Mouse (Mus musculus) effector memory CD4-positive, alpha-beta T cell, adult 5 months (primary cell): Measurements from ENCODE around the gene Slc22a20. TPM values are rescaled to one million over a fixed set of nuclear protein-coding genes. Genes with fewer than 3 reads are reported as not detected.

Experiments
- polyA plus RNA-seq: library from polyadenylated mRNA; unstranded; fragments of 100-300 nt; shearing (Covaris generic); gene quantifications from one replicate; pipeline ENCODE4 v1.2.1, GENCODE M21; 2017

The Slc22a20 gene
- not detected for polyA plus RNA-seq

DNA sequence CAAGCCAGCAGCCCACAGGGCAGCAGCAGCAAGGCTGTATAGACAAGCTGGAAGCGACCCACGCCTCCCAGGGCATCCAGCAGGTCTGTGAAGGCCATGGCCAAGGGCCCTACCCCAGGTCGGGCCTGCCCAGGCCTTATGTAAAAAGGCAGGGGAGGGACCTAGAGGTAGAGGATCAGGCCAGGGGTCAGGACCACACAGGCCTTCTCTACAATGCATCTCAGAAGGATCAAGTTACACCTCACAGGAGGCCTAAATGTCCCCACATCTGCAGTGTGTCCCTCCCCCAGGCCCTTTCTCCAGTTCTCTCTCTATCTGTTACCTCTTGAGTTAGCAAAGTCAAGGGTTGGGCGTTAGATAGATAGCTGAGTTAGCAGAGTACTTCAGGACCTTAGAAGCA, at the start of gene Slc22a20:
TSS of gene Slc22a20 (minus strand) at position 101 of the 400 bp plus-strand sequence.

DNA sequence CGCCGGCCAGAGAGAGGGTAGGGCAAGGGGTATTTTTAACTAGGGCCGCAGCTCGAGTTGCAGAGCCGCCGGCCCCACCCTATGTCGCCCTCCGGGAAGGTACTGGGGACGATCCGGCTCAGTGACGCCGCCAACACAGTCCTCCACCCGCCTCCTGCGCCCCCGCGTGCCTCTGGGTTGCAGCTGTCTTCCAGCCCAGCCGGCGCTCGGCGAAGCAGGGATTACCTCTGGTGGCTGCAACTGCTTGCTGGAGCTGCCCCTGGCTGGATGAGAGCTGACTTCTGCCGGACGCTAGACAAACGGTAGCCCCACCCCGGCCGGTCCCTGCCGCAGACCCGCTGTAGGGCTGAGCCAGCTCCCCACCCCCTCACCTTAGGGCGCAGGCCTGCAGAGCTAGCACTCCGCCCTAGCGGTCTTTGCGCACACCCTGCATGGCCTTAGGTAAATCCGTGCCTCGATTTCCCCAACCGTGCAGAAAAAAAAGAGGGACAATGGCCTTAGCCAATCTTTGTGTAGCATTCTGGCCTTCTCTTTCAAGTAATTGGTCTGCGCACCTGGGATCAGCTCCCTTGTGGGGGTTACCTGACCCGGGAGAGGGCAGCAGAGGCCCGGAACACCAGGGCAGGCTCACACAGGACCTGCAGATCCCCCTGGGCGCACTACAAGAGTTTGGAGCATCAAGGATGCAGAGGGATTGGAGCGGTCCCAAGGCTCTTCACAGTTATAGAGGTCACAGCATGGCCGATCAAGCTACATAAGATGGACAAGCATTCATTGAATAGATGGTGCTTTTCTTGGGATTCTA, 29.8 kb upstream of the Slc22a20 start, which contains the start of gene Capn1:
TSS of gene Capn1 (minus strand) at position 387 of the 805 bp plus-strand sequence.

GRCm38 (mm10) chr19:5963883-5964562, 21.9 kb downstream of the Slc22a20 start, which contains the start of gene Pola2:
TSS of gene Pola2 (minus strand) at chr19:5964202.

DNA sequence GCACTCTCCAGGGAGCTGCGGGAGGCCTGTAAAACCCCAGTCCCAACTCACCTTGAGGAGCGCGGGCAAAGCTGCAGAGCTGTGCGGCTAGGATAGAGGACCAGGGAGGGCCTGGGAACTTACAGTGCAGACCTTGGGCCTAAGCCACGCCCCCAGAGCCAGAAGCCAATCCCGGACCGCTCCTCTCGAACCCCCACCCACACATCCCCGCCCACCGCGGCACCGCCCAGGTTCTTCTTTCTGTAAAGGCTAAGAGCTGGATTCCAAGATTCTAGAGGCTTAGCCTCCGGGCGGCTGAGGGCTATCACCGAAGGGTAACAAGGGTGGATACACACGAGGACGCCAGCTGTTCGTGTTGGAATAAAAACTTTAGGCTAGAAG, 61.2 kb downstream of the Slc22a20 start, which contains the start of gene Cdc42ep2:
TSS of gene Cdc42ep2 (minus strand) at position 104 of the 381 bp plus-strand sequence.

Other genes starting within 250 kb of the Slc22a20 start
- 0.65 TPM for gene Ltbp3, start 245.2 kb downstream of the Slc22a20 start, polyA plus RNA-seq
- 66.7 TPM for gene Scyl1, start 214.7 kb downstream of the Slc22a20 start, polyA plus RNA-seq
- 104 TPM for gene Frmd8, start 110.9 kb downstream of the Slc22a20 start, polyA plus RNA-seq
- gene Slc25a45, start 108.3 kb downstream of the Slc22a20 start, polyA plus RNA-seq, result 18.4 TPM
- gene Tigd3, start 92.0 kb downstream of the Slc22a20 start, polyA plus RNA-seq, result 0.61 TPM
- gene Dpf2, start 73.1 kb downstream of the Slc22a20 start, polyA plus RNA-seq, result 113 TPM
- gene Cdc42ep2, start 61.3 kb downstream of the Slc22a20 start, polyA plus RNA-seq, result not detected
- 38.4 TPM for gene Pola2, start 21.9 kb downstream of the Slc22a20 start, polyA plus RNA-seq
- gene Capn1, start 29.8 kb upstream of the Slc22a20 start, polyA plus RNA-seq, result 46.7 TPM
- gene Syvn1, start 60.4 kb upstream of the Slc22a20 start, polyA plus RNA-seq, result 54.6 TPM
- gene Mrpl49, start 71.6 kb upstream of the Slc22a20 start, polyA plus RNA-seq, result 21.8 TPM
- 985 TPM for gene Fau, start 71.7 kb upstream of the Slc22a20 start, polyA plus RNA-seq
- gene Znhit2, start 75.0 kb upstream of the Slc22a20 start, polyA plus RNA-seq, result 17.6 TPM
- gene Tm7sf2, start 82.2 kb upstream of the Slc22a20 start, polyA plus RNA-seq, result 7.2 TPM
- 67.1 TPM for gene Vps51, start 91.1 kb upstream of the Slc22a20 start, polyA plus RNA-seq
- not detected for gene Tmem262, start 93.9 kb upstream of the Slc22a20 start, polyA plus RNA-seq
- 0.60 TPM for gene Gm28374, start 96.1 kb upstream of the Slc22a20 start, polyA plus RNA-seq
- 20.0 TPM for gene Zfpl1, start 98.8 kb upstream of the Slc22a20 start, polyA plus RNA-seq
- gene Cdca5, start 98.8 kb upstream of the Slc22a20 start, polyA plus RNA-seq, result 0.21 TPM
- not detected for gene AC131692.1, start 108.3 kb upstream of the Slc22a20 start, polyA plus RNA-seq
- gene Naaladl1, start 119.6 kb upstream of the Slc22a20 start, polyA plus RNA-seq, result not detected
- 6.3 TPM for gene Sac3d1, start 132.5 kb upstream of the Slc22a20 start, polyA plus RNA-seq
- 25.6 TPM for gene Snx15, start 142.2 kb upstream of the Slc22a20 start, polyA plus RNA-seq
- not detected for gene Batf2, start 154.8 kb upstream of the Slc22a20 start, polyA plus RNA-seq
- 25.1 TPM for gene Arl2, start 155.4 kb upstream of the Slc22a20 start, polyA plus RNA-seq
- gene Majin, start 198.2 kb upstream of the Slc22a20 start, polyA plus RNA-seq, result not detected
- gene Gpha2, start 240.2 kb upstream of the Slc22a20 start, polyA plus RNA-seq, result not detected
- gene Ppp2r5b, start 249.7 kb upstream of the Slc22a20 start, polyA plus RNA-seq, result 19.1 TPM